Mouse (Mus musculus) intestine, embryonic 14.5 days (tissue): ENCODE data around the gene Lilra6. TPM values are rescaled to one million over a fixed set of nuclear protein-coding genes. Genes with fewer than 3 reads are reported as not detected.
"Not testable (repeated sequence)": the region's sequence is repeated elsewhere in the genome, so short reads cannot be mapped to it uniquely, and the experiment has no call there.

Source experiments
- ATAC-seq: fragments of 200-750 bp; cut with Nextera tagmentation; replicated peaks from 2 replicates; pipeline ENCODE4 v1.8.0; 2017; ENCODE audit warnings: low read depth, moderate number of reproducible peaks, moderate TSS enrichment, moderate library complexity; ENCODE audit not compliant: low FRiP score, low TSS enrichment
- DNase-seq: peaks from one replicate; pipeline ENCODE4 v3.0.0-alpha.2; 2018; ENCODE audit warnings: low spot score
- H3K27ac ChIP-seq: fragments of 300-500 bp; sonication (generic); 2 replicates; pipeline ENCODE4 v1.5.1; 2014; ENCODE audit warnings: low read depth, mild to moderate bottlenecking, control low read depth
- H3K27me3 ChIP-seq: fragments of 300-500 bp; sonication (generic); replicated peaks from 2 replicates; pipeline ENCODE4 v1.6.1; 2014; ENCODE audit warnings: low read length, control low read depth; ENCODE audit not compliant: control insufficient read depth, insufficient read depth
- H3K36me3 ChIP-seq: fragments of 300-500 bp; sonication (generic); 2 replicates; pipeline ENCODE4 v1.6.1; 2014; ENCODE audit warnings: low read length, control low read depth; ENCODE audit not compliant: control insufficient read depth, insufficient read depth
- H3K4me1 ChIP-seq: fragments of 300-500 bp; sonication (generic); replicated peaks from 2 replicates; pipeline ENCODE4 v1.6.1; 2014; ENCODE audit warnings: low read length, control low read depth, mixed read lengths; ENCODE audit not compliant: control insufficient read depth, insufficient read depth
- H3K4me2 ChIP-seq: fragments of 300-500 bp; sonication (generic); 2 replicates; pipeline ENCODE4 v1.6.1; 2014; ENCODE audit warnings: low read length
- H3K4me3 ChIP-seq: fragments of 300-500 bp; sonication (generic); 2 replicates; pipeline ENCODE4 v1.5.1; 2014; ENCODE audit warnings: low read depth, low read length, control low read depth, mixed read lengths
- H3K9ac ChIP-seq: fragments of 300-500 bp; sonication (generic); 2 replicates; pipeline ENCODE4 v1.6.1; 2014; ENCODE audit warnings: mild to moderate bottlenecking, low read length
- H3K9me3 ChIP-seq: fragments of 300-500 bp; sonication (generic); 2 replicates; pipeline ENCODE4 v1.6.1; 2016; ENCODE audit warnings: low read length, control low read depth; ENCODE audit not compliant: control insufficient read depth
- WGBS: fragments of 180-500 bp; shearing (Covaris S2); extraction: QIAGEN DNeasy Blood & Tissue Kit; methylation state at CpG from one replicate; pipeline ENCODE4 v1.1.7; 2014; 5-methylcytosine and 5-hydroxymethylcytosine counted together
- polyA plus RNA-seq: library from polyadenylated mRNA; unstranded; fragments of >200 nt; fragmentation: Nextera tagmentation; extraction: Ambion mirVana; gene quantifications from 2 replicates; pipeline ENCODE4 v1.2.1, GENCODE M21; 2014

Gene Lilra6
- polyA plus RNA-seq, 1 experiment from 2014 or later: 0.11 TPM

DNA sequence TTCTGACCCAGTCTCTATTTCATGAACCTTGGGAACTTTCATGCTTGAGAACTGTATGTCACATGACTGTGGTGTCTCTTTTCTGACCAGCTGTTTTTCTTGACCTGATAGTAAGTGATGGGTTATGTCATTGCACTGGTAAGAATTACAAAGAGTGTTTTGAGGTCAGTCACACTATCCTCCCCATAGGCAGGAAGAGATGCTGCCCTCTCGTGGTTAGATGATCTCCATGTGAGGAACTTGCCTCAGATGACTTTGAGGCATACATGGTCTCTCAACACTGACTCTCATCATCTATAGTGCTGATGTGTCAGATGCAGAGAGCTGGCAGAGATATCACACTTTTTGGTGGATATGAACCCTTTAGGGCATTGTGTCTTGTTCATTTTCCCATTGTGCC lies 11.6 kb downstream of the Lilra6 start:
- no peak for DNase-seq
- Histone ChIP-seq H3K9ac (no peak overlapping the region), H3K9me3 (no peaks in the 10 kb centered on the region), H3K27me3 (no peaks in the 10 kb centered on the region), H3K4me1 (no peaks in the 10 kb centered on the region), H3K4me2 (no peak overlapping the region), H3K4me3 (no peak overlapping the region), H3K36me3 (no peaks in the 10 kb centered on the region), H3K27ac (no peak overlapping the region)
- no peak for ATAC-seq
- WGBS: 3% methylated on average over 1 of the region's 1 CpGs

DNA sequence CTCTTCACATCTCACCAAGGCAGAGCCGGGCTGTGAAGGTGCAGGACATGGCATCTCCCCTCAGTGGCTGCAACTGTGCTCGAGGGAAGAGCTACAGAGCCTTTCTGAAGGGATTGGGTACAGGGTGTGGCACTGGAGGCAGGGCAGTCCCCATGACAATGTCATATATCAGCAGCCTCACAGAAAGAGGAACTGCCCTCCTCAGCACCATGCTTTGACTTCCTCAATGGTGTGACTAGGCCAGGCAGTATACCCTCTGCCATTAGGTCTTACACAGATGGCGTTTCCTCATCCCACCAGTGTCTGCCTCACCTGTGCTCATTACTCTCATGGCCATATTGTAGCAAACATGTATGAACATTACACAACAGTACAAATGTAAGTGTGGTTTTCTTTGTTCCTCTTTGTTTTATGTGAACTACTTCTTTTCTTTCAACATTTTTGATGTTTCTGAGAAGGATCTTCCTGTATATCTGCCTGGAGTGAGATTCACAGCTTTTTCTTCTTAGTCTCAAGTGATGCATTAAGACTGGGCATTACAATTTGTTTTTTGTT lies 17.2 kb downstream of the Lilra6 start, which contains the start of gene Gm14548:
Gm14548 (minus strand) TSS at position 85 of the 555 bp plus-strand sequence.
- H3K27ac ChIP-seq, H3K9me3 ChIP-seq, H3K9ac ChIP-seq, H3K27me3 ChIP-seq, H3K4me3 ChIP-seq, H3K4me2 ChIP-seq, H3K36me3 ChIP-seq, ATAC-seq, H3K4me1 ChIP-seq, DNase-seq: not testable (repeated sequence)
- 60% methylated on average over 3 of the region's 3 CpGs for WGBS

DNA sequence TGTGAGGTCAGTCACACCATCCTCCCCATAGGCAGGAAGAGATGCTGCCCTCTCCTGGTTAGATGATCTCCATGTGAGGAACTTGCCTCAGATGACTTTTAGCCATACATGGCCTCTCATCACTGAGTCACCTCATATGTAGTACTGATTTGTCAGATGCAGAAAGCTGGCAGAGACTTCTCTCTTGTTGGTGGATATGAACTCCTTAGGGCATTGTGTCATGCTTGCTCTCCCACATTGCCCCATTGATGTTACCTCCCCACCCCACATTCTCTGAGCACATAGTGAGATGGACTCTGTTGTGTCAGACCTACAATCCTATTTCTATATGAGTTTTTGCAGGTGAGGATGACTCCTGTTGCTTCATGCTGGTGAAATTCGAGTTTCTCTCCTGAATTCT lies 40.3 kb downstream of the Lilra6 start:
- not testable (repeated sequence) for H3K9me3 ChIP-seq, ATAC-seq, H3K27ac ChIP-seq, H3K9ac ChIP-seq, H3K4me2 ChIP-seq, H3K27me3 ChIP-seq, DNase-seq, H3K4me3 ChIP-seq, H3K36me3 ChIP-seq, H3K4me1 ChIP-seq
- no CpG with 5 or more reads among the region's 1 CpGs for WGBS

Other genes with a start within 250 kb of the Lilra6 start
- gene Leng1, start 249.7 kb downstream of the Lilra6 start, polyA plus RNA-seq: 13.1 and 13.4 TPM in 2 replicates
- gene Tmc4, start 237.9 kb downstream of the Lilra6 start, polyA plus RNA-seq: 60.5 and 64.1 TPM in 2 replicates
- 244 and 253 TPM in 2 replicates for gene Tsen34, start 222.6 kb downstream of the Lilra6 start, polyA plus RNA-seq
- gene Mboat7, start 222.0 kb downstream of the Lilra6 start, polyA plus RNA-seq: 38.7 and 43.8 TPM in 2 replicates
- 1,715 and 1,748 TPM in 2 replicates for gene Rps9, start 211.5 kb downstream of the Lilra6 start, polyA plus RNA-seq
- gene Pirb, start 195.1 kb downstream of the Lilra6 start, polyA plus RNA-seq: 0.77 and 0.81 TPM in 2 replicates
- gene Gm15448, start 89.8 kb downstream of the Lilra6 start, polyA plus RNA-seq: not detected in 2 replicates
- 0.07 and 0.19 TPM in 2 replicates for gene Pira2, start 70.5 kb downstream of the Lilra6 start, polyA plus RNA-seq
- gene Gm14548, start 17.4 kb downstream of the Lilra6 start, polyA plus RNA-seq: 0.15 and 0.24 TPM in 2 replicates
- 2.1 and 2.3 TPM in 2 replicates for gene Lair1, start 147.7 kb upstream of the Lilra6 start, polyA plus RNA-seq
- gene Ttyh1, start 203.9 kb upstream of the Lilra6 start, polyA plus RNA-seq: 5.2 and 7.1 TPM in 2 replicates
- gene Leng8, start 221.5 kb upstream of the Lilra6 start, polyA plus RNA-seq: 48.2 and 51.4 TPM in 2 replicates
- 2.4 and 2.7 TPM in 2 replicates for gene Leng9, start 234.9 kb upstream of the Lilra6 start, polyA plus RNA-seq
- 58.5 and 62.4 TPM in 2 replicates for gene Cdc42ep5, start 249.4 kb upstream of the Lilra6 start, polyA plus RNA-seq